Mouse (Mus musculus) lung, adult 2 months (tissue): Measurements from ENCODE around the gene Ass1. TPM values are rescaled to one million over a fixed set of nuclear protein-coding genes. Genes with fewer than 3 reads are reported as not detected.
A peak's percentile ranks its signal among the peaks of the same experiment; 100 is the strongest.

Source experiments
- DNase-seq: peaks from one replicate; pipeline ENCODE4 v3.0.0; 2022
- H3K4me1 ChIP-seq: fragments of 200-500 bp; 2 replicates; pipeline ENCODE4 v1.6.1; 2011; ENCODE audit warnings: low read length; ENCODE audit not compliant: control insufficient read depth, insufficient read depth
- H3K4me3 ChIP-seq: fragments of 200-500 bp; replicated peaks from 2 replicates; pipeline ENCODE3; 2011; ENCODE audit warnings: low read depth, mild to moderate bottlenecking, control low read depth, low read length; ENCODE audit errors: extremely low read depth
- CTCF ChIP-seq: fragments of 200-500 bp; IDR thresholded peaks from 2 replicates; pipeline ENCODE4 v1.5.1; 2011; ENCODE audit warnings: mild to moderate bottlenecking, low read length, control low read depth; ENCODE audit not compliant: insufficient read depth
- POLR2A ChIP-seq: fragments of 200-500 bp; IDR thresholded peaks from 2 replicates; pipeline ENCODE4 v1.6.1; 2011; ENCODE audit warnings: low read depth, mild to moderate bottlenecking, control low read depth, low read length, borderline replicate concordance; ENCODE audit errors: extremely low read depth
- WGBS: fragments of 180-500 bp; shearing (Covaris S2); methylation state at CpG from one replicate; pipeline ENCODE4 v1.1.7; 2018; 5-methylcytosine and 5-hydroxymethylcytosine counted together
- polyA plus RNA-seq: library from polyadenylated mRNA; depleted of rRNA; stranded (reverse); fragments of >200 nt; gene quantifications from 2 replicates; pipeline ENCODE4 v1.2.3, GENCODE M21; 2012; rRNA removed

The Ass1 gene
- 14.3 and 18.2 TPM in 2 replicates for polyA plus RNA-seq

DNA sequence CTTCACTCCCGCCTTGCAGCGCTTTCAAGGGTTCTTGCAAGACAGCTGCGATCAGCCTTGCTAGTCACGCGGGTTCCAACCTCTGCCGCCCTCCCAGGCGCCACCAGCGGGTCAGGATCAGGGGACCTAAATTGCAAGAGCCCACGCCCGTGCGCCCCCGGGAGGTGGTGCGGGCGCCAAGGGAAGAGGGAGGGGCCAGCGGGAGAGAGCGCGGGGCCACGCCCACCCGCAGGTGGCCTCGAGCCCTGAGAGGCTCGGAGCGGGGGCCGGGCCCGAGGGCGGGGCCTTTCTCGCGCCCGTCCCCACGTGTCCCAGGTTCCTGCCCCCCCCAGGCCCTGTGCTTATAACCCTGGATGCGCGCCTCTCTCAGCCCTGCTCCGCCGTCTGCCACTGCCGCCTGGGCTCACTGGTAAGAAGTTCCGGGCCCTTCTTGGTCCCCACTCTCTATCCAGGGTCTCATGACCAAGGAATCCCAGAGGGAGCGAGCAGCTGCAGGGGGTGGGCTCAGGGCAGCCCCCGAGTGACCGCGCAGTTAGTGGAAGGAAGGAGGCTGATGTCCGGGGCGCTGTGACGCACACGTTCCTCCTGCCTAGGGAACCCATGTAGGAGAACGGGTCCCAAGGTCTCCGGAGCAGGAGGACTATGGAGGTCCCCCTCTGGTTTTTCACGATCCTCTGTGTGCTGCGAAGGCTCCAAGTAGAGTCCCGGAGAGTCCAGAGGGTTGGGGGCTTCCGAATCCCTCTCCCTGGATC lies at the start of gene Ass1:
TSS of gene Ass1 (plus strand) at position 277 of the 752 bp plus-strand sequence.
- H3K4me1 ChIP-seq, result peaks cover 2% of the 10 kb centered on the region; the same call in 1 of the 2 replicates
- H3K4me3 ChIP-seq, result peak within 1 kb of the TSS; percentile 67
- WGBS, result 1% methylated on average over 49 of the region's 49 CpGs
- peak; percentile 74 for DNase-seq
- no peak for TF ChIP-seq CTCF
- TF ChIP-seq POLR2A, result peak; percentile 56; the same call in 1 of the 2 replicates

DNA sequence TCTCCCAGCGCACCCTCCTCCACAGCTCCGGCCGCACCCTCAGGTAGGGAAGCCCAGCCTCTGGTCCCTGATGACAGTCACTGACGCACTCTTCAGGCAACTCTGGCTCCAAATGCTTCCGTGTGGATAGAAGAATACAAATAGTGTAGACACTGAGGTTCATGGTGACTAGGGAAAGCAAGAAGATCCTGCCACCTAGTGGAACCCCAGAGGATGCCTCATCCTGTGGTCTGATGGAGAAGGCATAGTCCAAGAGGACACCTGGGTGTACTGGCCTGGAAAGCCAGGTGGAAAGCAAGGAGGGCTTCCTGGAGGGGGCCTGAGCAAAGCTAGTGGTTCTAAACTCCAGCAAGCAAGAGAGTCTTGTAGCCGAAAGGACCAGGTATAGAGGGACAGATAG lies 49.1 kb upstream of the Ass1 start:
- WGBS, result 70% methylated on average over 6 of the region's 6 CpGs
- DNase-seq, result no peak
- TF ChIP-seq CTCF (no peak), POLR2A (no peak)
- Histone ChIP-seq H3K4me3 (no peak overlapping the region), H3K4me1 (no peaks in the 10 kb centered on the region)

GRCm38 (mm10) chr2:31422576-31422975 lies 47.4 kb upstream of the Ass1 start:
- TF ChIP-seq CTCF, result no peak
- TF ChIP-seq POLR2A, result no peak
- H3K4me3 ChIP-seq, result no peak overlapping the region
- DNase-seq, result no peak
- 66% methylated on average over 6 of the region's 6 CpGs for WGBS
- no peaks in the 10 kb centered on the region for H3K4me1 ChIP-seq

DNA sequence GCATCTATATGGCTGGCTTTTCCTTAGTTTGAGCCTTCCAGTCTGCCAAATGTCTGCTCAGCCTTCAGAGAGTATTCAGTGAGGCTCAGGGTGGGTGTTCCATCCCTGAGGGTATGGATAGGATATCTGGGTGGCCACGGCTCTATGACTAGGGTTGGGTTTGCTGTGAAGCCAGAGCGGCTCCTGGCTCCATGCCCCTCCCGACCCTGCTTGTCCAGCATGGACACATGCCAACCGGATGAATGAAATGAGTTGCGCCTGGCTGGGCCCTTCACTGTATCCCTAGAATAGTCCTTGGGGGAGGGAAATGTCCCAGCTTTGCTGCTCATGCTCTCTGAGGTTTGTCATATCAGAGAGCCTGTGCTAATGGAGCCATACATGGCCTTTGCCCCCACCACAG lies 38.5 kb upstream of the Ass1 start:
- no peaks in the 10 kb centered on the region for H3K4me1 ChIP-seq
- TF ChIP-seq POLR2A (no peak), CTCF (no peak)
- 63% methylated on average over 5 of the region's 5 CpGs for whole genome bisulfite sequencing
- no peak for DNase-seq
- no peak overlapping the region for H3K4me3 ChIP-seq

DNA sequence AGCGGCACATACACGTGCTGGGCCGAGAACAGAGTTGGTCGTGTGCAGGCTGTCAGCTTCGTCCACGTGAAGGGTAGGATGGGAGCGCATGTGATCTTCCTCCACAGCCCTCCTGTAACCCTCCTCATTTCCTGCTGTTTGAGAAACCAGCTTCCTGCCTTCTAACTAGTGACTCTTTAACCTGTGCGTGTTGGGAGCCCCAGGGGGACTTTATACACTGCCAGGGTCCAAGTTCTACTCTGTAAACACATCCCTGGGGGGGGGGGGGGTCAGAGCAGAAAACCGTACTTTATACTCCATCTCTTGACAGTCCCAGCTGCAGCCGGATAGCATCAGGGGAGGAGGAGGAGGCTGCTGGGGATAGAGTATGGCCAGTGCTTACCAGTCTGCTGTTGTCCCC lies 35.3 kb upstream of the Ass1 start:
- Histone ChIP-seq H3K4me3 (no peak overlapping the region), H3K4me1 (no peaks in the 10 kb centered on the region)
- WGBS, result 46% methylated on average over 10 of the region's 10 CpGs
- TF ChIP-seq CTCF, result no peak
- no peak for TF ChIP-seq POLR2A
- DNase-seq, result no peak

DNA sequence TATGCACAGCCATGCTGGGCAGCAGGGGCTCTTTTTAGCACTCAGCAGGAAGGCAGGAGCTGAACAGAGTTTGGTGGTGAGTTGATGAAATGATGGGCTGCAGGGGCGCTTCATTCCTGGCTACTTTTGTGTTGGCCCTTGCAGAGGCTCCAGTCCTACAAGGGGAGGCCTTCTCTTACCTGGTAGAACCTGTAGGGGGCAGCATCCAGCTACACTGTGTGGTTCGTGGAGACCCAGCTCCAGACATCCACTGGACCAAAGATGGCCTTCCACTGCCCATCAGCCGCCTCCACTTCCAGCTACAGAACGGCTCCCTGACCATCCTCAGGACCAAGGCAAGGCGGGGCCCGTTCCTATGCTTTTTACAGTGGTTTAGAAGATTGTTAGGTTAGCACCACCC lies 34.4 kb upstream of the Ass1 start:
- 39% methylated on average over 6 of the region's 6 CpGs for WGBS
- DNase-seq, result peak; percentile 40
- no peaks in the 10 kb centered on the region for H3K4me1 ChIP-seq
- no peak overlapping the region for H3K4me3 ChIP-seq
- no peak for TF ChIP-seq POLR2A
- TF ChIP-seq CTCF, result peak; percentile 75

DNA sequence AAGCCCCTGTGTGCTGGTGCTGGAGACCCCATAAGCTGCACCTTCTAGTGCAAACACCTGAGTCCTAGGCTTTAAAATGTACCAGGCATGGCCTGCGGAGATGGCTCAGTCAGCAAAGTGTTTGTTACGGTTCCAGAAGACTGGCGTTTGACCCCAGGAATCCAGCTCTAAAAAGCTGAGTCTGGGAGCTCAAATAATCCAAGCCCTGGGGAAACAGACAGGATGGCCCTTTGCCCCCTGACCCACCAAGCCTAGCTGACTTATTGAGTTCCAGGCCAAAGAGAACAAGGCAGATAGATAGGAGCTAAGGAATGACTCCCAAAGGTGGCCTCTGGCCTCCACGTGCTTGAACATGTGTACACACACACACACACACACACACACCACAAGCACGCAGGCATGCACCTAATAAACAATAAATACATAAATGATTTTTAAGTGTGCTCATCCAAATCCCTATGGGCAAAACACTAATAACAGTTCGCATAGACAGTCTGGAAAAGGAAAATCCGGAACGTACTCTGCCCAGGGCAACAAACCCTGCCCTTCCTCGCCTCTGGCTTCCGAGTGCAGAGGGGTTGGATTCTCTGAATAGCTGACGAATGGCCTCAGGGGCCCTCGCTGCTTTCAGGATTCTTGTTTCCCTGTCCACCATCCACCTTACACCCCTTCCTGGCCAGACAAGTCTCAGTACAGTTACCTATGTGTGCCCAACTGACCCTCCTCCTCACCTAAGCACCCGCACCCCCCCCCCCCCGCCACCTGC lies 32.3 kb upstream of the Ass1 start:
- H3K4me1 ChIP-seq, result no peaks in the 10 kb centered on the region
- WGBS, result 75% methylated on average over 14 of the region's 14 CpGs
- DNase-seq, result no peak
- TF ChIP-seq POLR2A, result no peak
- no peak for TF ChIP-seq CTCF
- H3K4me3 ChIP-seq, result no peak overlapping the region

DNA sequence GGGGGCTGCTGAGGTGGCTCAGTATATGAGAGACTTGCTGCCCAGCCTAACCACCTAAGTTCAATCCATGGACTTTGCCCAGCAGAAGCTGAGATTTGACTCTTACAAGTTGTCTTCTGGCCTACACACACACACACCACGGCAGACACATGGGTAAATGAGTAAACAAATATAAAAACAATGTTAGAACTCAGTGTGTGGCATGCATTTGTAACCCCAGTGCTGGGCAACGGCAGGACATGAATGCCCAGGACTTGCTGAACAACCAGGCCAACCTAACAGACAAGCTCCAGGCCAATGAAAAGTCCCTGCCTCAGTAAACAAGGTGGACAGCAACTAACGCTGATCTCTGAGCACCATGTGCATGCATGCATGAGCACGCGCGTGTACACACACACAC lies 30.4 kb upstream of the Ass1 start:
- WGBS, result 79% methylated on average over 6 of the region's 6 CpGs
- DNase-seq, result no peak

DNA sequence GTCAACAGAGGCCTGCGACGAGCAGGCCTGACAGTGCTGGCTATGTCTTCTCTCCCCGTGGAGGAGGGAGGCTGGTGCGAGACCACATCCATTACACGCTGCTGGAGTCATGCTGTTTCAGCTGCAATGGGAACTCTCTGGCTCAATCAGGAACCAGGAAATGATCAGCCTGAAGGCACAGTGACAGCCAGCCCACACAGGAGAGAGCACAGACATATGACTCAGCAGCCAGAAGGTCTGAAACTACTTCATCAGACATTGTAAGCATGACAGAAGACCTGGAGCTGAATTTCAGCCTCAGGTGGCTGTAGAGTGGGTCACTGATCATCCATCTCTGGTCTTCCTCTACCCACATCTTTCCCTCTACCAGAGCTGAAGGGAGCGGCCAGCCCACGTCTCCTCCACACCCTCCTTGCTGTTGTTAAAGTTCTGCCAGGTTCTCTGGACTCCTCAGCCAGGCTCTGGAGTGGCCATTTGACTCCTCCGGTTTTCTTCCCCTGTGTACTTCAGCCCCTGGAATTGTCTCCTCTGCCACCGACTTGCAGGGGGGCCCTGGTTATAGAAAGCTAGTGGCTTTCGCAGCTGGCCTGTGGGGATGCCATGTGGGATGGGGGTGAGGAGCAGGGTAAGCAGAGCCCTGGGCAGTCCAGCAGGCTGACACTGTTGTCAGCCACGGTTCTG lies 27.4 kb upstream of the Ass1 start:
- 67% methylated on average over 11 of the region's 11 CpGs for WGBS
- Histone ChIP-seq H3K4me1 (no peaks in the 10 kb centered on the region), H3K4me3 (no peak overlapping the region)
- DNase-seq, result no peak
- TF ChIP-seq POLR2A (no peak), CTCF (no peak)

More for the DNA sequence above, 30.4 kb upstream of the Ass1 start:
- H3K4me3 ChIP-seq, result no peak overlapping the region
- H3K4me1 ChIP-seq, result no peaks in the 10 kb centered on the region
- TF ChIP-seq POLR2A (no peak), CTCF (no peak)

DNA sequence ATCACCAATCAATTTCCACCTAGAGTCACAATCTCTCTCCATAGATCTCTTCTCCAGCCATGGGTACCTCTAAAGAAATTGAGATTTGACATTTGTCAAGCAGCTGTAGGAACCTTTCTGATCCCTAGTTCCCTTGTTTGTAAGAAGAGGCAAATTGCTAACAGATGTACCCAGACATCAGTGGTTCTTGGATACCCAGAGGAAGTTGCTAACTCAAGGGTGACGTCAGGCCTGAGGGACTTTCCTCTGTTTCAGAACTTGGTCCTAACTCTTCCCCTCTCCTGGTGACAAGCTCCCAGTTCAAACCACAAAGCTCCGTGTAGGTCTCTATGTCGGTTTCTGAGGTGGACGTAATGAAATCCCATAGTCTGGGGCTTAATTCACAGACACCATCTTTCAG lies 24.0 kb upstream of the Ass1 start:
- Histone ChIP-seq H3K4me1 (no peaks in the 10 kb centered on the region), H3K4me3 (no peak overlapping the region)
- no peak for DNase-seq
- WGBS, result 73% methylated on average over 4 of the region's 4 CpGs
- TF ChIP-seq POLR2A, result no peak
- TF ChIP-seq CTCF, result no peak
